Mouse (Mus musculus) cerebral cortex, adult 2 months (tissue): ENCODE data around the gene Bpgm.

Experiments used
- WGBS: fragments of 180-500 bp; shearing (Covaris S2); methylation state at CpG from one replicate; pipeline ENCODE4 v1.1.7; 2018; 5-methylcytosine and 5-hydroxymethylcytosine counted together

The Bpgm gene

GRCm38 (mm10) chr6:34475974-34476794 lies at the start of gene Bpgm:
Gene Bpgm (plus strand): TSS chr6:34476207.
- under 1% methylated on average over 35 of the region's 35 CpGs for WGBS

- 67% methylated on average over 2 of the region's 2 CpGs for WGBS
Observed at GRCm38 (mm10) chr6:34439006-34439405, 37.0 kb upstream of the Bpgm start.

- 57% methylated on average over 9 of the region's 9 CpGs for WGBS
Observed at GRCm38 (mm10) chr6:34441556-34442257, 34.3 kb upstream of the Bpgm start.

- 76% methylated on average over 2 of the region's 2 CpGs for WGBS
Observed at GRCm38 (mm10) chr6:34443791-34444190, 32.2 kb upstream of the Bpgm start.

GRCm38 (mm10) chr6:34447961-34448360 lies 28.0 kb upstream of the Bpgm start:
- 0% methylated on average over 2 of the region's 2 CpGs for WGBS

- 87% methylated on average over 1 of the region's 1 CpGs for WGBS
Observed at GRCm38 (mm10) chr6:34448696-34449095, 27.3 kb upstream of the Bpgm start.

GRCm38 (mm10) chr6:34452963-34453770 lies 22.8 kb upstream of the Bpgm start:
- 54% methylated on average over 7 of the region's 7 CpGs for WGBS

GRCm38 (mm10) chr6:34460651-34461050 lies 15.4 kb upstream of the Bpgm start:
- WGBS, result 67% methylated on average over 4 of the region's 4 CpGs

GRCm38 (mm10) chr6:34463582-34463981 lies 12.4 kb upstream of the Bpgm start:
- 91% methylated on average over 4 of the region's 4 CpGs for WGBS

GRCm38 (mm10) chr6:34471434-34472110 lies 4.4 kb upstream of the Bpgm start:
- 85% methylated on average over 12 of the region's 12 CpGs for WGBS

- 87% methylated on average over 1 of the region's 1 CpGs for WGBS
Observed at GRCm38 (mm10) chr6:34473346-34473745, 2.7 kb upstream of the Bpgm start.

- 58% methylated on average over 3 of the region's 3 CpGs for WGBS
Observed at GRCm38 (mm10) chr6:34474031-34474430, 2.0 kb upstream of the Bpgm start.

GRCm38 (mm10) chr6:34475391-34475790 lies 616 bp upstream of the Bpgm start:
- 12% methylated on average over 6 of the region's 6 CpGs for WGBS

GRCm38 (mm10) chr6:34478036-34478435 lies 2.0 kb downstream of the Bpgm start:
- WGBS, result 68% methylated on average over 7 of the region's 7 CpGs

- WGBS, result 30% methylated on average over 6 of the region's 6 CpGs
Observed at GRCm38 (mm10) chr6:34478677-34479360, 2.8 kb downstream of the Bpgm start.

- 47% methylated on average over 8 of the region's 8 CpGs for WGBS
Observed at GRCm38 (mm10) chr6:34479531-34479930, 3.5 kb downstream of the Bpgm start.

- WGBS, result 48% methylated on average over 4 of the region's 4 CpGs
Observed at GRCm38 (mm10) chr6:34480749-34481148, 4.7 kb downstream of the Bpgm start.

GRCm38 (mm10) chr6:34481349-34481748 lies 5.3 kb downstream of the Bpgm start:
- 49% methylated on average over 6 of the region's 6 CpGs for WGBS

GRCm38 (mm10) chr6:34482842-34483241 lies 6.8 kb downstream of the Bpgm start:
- WGBS, result 57% methylated on average over 4 of the region's 4 CpGs

GRCm38 (mm10) chr6:34483390-34483789 lies 7.4 kb downstream of the Bpgm start:
- WGBS, result 84% methylated on average over 5 of the region's 5 CpGs

GRCm38 (mm10) chr6:34483811-34484210 lies 7.8 kb downstream of the Bpgm start:
- 89% methylated on average over 7 of the region's 7 CpGs for WGBS
